Mouse (Mus musculus) testis, postnatal 10 days (tissue): Measurements from ENCODE around the gene Arl15.

ENCODE experiments used
- DNase-seq: peaks from one replicate; pipeline ENCODE4 v3.0.0; 2021; ENCODE audit warnings: low spot score

Gene Arl15

GRCm38 (mm10) chr13:113990247-113990646 is 195.9 kb downstream of the Arl15 start:
- no peak for DNase-seq

GRCm38 (mm10) chr13:113990701-113991100 is 196.4 kb downstream of the Arl15 start:
- no peak for DNase-seq

- no peak for DNase-seq
Measured at GRCm38 (mm10) chr13:113993066-113993465, 198.8 kb downstream of the Arl15 start.

GRCm38 (mm10) chr13:113994586-113994985 is 200.3 kb downstream of the Arl15 start:
- DNase-seq = no peak

GRCm38 (mm10) chr13:113995490-113996236 is 201.4 kb downstream of the Arl15 start:
- DNase-seq = no peak

- no peak for DNase-seq
Measured at GRCm38 (mm10) chr13:113998811-113999210, 204.5 kb downstream of the Arl15 start.

- no peak for DNase-seq
Measured at GRCm38 (mm10) chr13:114003463-114003862, 209.2 kb downstream of the Arl15 start.

GRCm38 (mm10) chr13:114004191-114004590 is 209.9 kb downstream of the Arl15 start:
- no peak for DNase-seq

- DNase-seq = no peak
Measured at GRCm38 (mm10) chr13:114009786-114010185, 215.5 kb downstream of the Arl15 start.

- no peak for DNase-seq
Measured at GRCm38 (mm10) chr13:114010521-114010920, 216.2 kb downstream of the Arl15 start.

- no peak for DNase-seq
Measured at GRCm38 (mm10) chr13:114011019-114011418, 216.7 kb downstream of the Arl15 start.

GRCm38 (mm10) chr13:114017928-114018327 is 223.6 kb downstream of the Arl15 start:
- DNase-seq = no peak

- no peak for DNase-seq
Measured at GRCm38 (mm10) chr13:114023541-114023940, 229.2 kb downstream of the Arl15 start.

GRCm38 (mm10) chr13:114026306-114026705 is 232.0 kb downstream of the Arl15 start:
- DNase-seq = no peak

- no peak for DNase-seq
Measured at GRCm38 (mm10) chr13:114026751-114027150, 232.4 kb downstream of the Arl15 start.

- DNase-seq = no peak
Measured at GRCm38 (mm10) chr13:114048071-114048470, 253.8 kb downstream of the Arl15 start.

GRCm38 (mm10) chr13:114048688-114049087 is 254.4 kb downstream of the Arl15 start:
- no peak for DNase-seq

- no peak for DNase-seq
Measured at GRCm38 (mm10) chr13:114051151-114051850, 257.0 kb downstream of the Arl15 start.

GRCm38 (mm10) chr13:114052426-114053205 is 258.3 kb downstream of the Arl15 start:
- no peak for DNase-seq

- no peak for DNase-seq
Measured at GRCm38 (mm10) chr13:114053261-114053660, 259.0 kb downstream of the Arl15 start.

- DNase-seq = no peak
Measured at GRCm38 (mm10) chr13:114055686-114056085, 261.4 kb downstream of the Arl15 start.

- no peak for DNase-seq
Measured at GRCm38 (mm10) chr13:114060258-114060657, 266.0 kb downstream of the Arl15 start.

- DNase-seq = no peak
Measured at GRCm38 (mm10) chr13:114061234-114061633, 266.9 kb downstream of the Arl15 start.
